Mouse (Mus musculus): ENCODE results near the gene Mmp11.

Gene Mmp11

DNA sequence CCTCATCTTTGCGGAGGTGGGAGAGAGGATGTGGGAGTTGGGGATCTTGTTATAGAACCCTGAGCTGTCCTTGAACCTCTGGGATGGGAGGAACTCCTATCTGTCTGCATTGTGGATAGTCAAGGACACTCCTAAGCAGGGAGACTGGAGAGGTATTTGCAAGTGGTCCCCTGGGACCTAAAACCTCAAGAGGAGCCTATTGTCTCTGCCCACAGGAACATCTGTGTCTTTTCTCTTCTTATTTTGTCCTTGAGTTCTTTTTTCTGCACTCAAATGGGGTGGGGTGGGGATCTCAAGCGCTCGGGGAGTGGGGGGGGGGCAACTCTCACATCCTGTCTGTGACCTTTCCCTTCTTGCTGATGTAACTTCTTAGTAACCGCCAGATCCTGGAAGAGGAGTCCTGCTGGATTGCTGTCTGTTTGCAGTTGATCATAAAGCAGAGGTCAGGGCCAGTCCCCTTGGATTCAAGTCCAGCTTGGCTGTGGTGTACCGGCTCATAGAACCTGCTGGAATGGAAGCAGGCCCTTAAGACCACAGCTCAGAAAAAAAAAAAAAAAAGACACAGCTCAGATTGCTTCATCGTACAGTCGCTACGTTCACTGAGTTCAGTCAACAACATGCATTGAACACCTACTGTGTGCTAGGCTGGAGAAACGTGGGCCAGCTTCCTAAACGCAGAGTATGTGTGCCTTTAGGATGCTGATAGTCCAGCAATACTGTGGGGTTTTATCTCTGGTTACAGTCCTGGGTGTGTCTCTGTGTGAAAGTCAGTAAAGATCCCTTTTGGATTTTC is 1.8 kb upstream of the Mmp11 start:
- no peak for DNase-seq

DNA sequence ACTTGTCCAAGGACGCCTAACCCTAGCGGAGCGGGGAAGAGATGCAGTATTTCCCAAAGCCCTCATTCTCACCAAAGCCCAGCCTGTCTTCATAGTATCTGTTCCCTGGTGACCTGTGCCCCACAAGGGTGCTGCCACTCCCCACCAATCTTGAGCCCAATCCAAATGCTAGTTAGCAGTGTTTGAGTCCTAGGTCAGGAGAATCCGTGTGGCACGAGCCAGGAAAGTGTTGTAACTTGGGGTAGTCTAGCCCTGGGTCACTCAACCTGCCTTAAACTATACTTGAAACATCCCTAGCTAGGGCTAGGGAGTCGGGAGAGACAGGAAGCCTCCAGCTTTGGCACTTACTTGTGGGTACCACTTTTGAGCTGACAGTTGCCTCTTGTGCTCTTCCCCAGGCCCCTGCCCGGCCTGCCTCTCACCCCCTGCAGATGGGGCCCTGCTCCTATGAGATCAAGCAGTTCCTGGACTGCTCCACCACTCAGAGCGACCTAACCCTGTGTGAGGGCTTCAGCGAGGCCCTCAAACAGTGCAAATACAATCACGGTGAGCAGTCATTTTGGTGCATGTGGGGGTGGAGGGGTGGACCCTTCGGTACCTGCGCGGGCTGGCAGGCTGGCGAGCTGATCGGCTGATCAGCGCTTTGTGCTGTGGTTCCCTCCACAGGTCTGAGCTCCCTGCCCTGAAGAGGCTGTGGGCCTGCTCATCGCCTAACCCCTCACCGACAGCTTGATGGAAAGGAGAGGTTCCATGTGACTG is 792 bp upstream of the Mmp11 start:
- DNase-seq = peak; percentile 53

DNA sequence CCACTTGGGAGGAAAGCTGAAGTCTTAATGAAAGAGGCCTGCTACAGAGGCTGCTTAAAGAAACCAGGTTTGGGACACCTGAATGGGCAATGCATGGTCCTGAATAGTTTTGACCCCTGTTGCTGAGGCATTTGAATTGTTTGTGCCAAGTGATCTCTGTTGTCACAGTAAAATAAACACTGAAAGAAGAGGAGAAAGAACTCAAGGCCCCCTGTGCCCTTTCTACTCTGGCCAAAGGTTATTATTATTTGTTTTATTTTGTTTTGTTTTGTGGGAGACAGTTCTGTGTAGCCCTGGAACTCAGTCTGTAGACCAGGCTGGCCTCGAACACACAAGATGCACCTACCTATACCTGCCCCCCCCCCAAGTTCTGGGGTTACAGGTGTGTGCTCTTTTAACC is 1.3 kb downstream of the Mmp11 start:
- DNase-seq = no peak

DNA sequence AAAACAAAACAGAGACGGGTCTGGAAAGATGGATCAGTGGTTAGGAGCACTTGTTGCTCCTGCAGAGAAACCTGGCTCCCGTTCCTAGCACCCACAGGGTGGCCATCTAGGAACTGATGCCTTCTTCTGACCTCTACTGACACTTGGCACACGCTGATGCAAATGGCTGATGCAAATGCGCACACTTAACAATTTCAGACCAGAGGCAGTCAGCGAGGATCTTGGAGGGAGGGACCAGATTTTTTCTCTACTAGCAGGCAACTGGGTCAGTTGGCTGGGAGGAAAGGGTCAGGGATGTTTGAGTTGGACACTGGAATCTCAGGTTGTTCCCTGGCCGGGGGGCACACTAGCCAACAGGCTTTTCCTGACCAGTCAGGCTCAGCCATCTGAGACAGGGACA is 3.4 kb downstream of the Mmp11 start, which contains the start of gene Chchd10:
Chchd10 (plus strand) TSS at position 240 of the 400 bp plus-strand sequence.
- DNase-seq = no peak

DNA sequence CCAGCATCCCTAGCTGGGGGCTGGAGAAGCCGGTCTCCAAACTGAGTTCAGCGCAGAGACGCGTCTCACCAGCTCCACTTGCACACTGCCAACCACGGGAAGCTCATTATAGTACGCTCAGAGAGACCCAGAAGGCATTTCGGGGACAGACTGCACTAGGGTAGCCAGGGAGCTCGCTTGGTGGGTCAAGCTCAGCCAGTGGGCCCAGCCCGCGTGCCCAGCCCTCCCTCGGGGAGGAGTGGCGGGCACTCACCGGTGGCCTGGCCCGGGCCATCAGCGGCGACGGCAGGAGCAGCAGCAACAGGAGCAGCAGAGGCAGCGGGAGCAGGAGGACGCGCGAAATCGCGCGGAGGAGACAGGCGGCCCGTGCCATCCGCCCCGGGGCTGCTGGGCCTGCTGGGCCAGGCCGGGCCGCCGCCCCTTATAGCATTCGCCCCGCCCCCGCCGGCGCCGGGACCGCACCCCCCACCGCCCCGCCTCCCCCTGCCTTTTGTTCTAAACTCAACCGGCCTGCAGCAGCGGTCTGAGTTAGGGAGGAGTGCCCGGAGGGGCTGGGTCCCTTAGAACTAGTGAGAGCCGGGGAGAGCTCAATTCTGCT is 4.1 kb downstream of the Mmp11 start:
- DNase-seq = no peak

DNA sequence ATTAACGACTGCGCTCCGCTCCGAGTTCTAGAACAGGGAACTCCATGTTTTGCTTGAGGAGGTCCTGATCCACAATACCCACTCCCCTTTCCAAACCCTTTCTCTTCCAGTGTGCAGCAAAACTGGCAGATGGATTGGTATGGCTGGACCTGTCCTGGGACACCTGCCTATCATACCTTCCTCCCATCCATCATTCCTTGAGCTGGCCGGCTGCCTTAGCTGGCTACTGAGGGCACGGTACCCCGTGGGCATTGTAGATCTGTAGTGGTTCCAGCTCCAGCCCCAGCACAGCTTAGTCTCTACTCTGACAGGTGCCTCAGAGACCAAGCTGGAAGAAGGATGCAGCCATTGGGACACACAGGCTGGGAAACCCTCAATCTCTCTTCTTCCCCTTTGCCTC is 5.0 kb downstream of the Mmp11 start:
- DNase-seq = no peak

DNA sequence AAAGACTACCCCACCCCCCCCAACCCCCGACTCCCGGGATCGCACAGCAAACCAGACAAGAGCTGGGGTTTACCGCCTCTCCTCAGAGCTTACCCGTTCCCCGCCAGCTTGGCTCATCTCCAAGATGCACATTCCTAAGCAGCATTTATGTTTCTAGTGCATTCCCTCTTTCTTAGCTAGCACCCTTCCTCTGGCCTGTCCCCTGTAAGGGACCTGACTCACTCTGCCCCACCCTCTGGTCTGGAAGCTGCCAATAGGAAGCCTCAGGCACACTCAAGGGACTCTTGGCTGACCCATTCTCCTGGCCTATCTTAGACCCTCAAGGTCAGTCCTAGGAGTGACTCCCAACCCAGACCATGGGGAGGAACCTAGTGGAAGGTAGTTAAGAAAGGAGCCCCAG is 6.0 kb downstream of the Mmp11 start:
- no peak for DNase-seq

DNA sequence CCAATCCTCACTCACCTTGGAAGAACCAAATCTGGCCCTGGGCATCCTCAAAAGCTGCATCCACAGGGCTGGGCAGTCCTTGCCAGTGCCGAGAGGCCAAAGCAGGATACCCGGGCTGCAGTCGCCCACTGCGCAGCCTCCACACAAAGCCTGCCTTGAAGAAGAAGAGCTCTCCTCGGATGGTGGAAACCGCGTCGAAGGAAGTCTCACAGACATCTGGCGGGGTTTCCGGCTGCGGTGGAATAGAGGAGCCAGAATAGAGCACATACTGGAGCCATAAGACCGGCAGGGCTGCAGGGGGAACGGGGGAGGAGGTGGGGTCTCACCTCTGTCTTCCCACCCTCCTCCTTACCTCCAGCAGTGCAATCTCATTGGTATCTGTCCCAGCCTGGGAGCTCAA is 9.9 kb downstream of the Mmp11 start:
- no peak for DNase-seq

DNA sequence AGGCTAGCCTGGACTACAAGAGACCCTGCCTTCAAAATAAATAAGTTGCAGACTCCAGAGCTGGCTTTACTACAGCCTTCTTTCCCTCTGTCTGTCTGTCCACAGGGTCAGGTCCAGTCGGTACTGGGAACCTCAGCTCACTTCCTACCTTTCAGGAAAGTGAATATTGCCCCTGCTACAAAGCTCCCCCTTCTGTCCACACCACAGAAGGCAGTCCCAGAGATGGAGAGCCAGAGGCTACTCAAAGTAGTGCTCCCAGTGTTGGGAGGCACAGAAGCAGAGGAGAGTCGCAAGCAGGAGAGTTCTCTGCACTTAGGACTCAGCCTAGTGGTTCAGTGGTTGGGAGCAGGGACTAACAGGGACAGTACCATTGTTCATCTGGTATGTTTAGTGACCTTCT is 12.0 kb downstream of the Mmp11 start:
- no peak for DNase-seq

DNA sequence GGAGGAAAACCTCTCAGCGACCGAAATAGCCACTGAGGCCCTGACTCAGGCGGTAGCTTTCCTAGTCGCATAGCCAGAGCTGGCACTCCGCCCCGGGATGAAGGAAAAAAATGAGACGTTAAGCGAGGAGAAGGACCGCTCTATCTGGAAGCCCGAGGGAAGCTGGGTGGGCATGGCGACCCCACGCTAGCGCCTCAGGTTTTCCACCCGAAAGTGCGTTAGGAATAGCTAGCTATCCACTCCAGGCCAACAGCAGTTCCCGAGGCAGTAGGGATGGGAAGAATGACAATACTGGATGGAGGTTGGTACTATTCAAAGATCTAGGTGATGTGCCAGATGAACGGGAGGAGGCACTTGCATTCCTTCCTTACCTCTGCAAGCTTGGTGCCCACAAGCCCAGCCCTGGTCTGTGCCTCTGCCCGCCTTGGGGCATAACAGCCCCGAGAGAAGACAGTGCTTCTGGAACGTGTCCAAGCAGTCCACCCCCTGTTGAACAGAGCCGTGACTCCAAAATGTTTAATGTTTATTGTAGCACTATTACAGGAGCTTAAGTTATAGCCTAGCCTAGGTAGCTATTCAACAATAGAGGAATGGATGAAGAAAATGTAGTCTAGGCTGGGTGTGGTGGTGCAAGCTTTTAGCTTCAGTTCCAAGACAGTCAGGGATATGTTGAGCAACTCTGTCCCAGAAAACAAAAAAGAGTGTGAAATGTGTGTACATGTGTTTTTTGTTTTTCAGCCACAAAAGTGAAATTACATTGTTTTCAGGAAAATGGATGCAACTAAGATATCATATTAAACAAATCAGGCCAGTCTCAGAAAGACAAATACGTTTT is 14.4 kb downstream of the Mmp11 start:
- no peak for DNase-seq

DNA sequence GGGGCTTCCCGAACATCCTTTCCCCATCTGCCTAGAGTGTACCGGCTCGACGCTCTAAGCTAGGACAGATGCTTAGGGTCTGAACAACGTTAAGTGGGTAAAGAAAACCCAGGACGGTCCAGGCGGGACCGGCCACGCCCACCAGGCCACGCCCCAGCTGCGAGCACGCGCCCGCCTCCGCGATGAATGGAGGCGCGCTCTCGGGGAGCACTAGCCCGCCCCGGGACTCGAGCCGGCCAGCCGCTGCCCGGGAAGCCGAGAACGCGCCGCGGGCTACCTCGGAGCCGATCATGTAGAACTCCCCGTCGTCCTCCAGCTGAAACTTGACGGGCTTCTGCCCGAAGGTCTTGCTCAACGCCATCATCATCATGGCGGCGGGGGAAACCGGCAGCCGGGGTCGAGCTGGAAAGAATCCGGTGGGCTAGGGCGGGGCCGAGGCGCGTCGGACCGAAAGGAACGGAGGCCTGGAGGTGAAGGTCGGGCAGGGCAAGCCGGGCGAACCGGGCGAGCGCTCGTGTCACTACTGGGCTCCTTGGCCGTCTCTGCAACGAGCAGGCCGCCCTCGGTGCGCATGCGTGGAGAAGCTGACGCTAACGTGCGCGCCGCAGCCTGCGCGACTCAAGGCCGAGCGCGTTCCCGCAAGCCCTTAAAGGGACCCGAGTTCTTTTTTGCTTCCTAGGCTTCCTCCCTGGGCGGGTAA is 15.1 kb downstream of the Mmp11 start, which contains the start of gene Smarcb1:
Smarcb1 (minus strand) TSS at position 592 of the 700 bp plus-strand sequence.
- peak; percentile 96 for DNase-seq

DNA sequence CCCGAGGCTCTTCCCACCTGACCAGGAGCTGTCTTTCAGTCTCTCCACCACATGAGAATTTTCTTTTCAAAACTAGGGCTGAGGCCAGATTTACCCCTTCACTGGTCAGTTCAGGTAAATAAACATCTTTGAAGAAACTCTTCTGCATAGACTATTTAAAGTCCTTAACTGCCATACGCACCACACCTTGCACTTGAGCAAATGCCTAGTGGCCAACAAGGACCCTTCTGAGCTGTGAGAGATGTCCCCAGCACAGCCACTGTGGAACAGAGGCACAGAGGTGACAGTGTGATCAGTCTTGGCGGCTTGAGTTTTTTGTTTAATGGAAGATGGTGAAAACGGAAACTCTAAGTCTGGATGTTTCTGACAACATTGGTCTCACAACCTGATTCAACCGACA is 17.3 kb downstream of the Mmp11 start:
- DNase-seq = no peak

DNA sequence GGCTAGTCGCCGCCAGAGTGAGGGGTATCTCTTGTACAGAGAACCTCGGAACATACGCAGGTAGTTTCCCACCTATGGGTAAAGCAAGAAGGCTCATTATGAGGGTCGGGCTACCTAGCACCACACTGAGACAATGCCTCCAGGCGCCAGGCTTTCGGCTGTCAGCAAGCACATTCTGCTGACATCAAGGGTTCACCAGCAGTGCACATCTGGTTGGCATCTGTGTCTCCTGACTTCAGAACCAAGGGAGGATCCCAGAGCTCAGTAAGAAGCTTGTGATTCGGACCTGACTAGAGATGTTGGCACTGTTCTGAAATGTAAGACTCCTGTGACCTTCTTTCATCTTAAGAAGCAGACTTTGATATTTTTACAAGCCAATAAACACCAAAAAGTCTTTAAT is 19.5 kb downstream of the Mmp11 start:
- DNase-seq = no peak

DNA sequence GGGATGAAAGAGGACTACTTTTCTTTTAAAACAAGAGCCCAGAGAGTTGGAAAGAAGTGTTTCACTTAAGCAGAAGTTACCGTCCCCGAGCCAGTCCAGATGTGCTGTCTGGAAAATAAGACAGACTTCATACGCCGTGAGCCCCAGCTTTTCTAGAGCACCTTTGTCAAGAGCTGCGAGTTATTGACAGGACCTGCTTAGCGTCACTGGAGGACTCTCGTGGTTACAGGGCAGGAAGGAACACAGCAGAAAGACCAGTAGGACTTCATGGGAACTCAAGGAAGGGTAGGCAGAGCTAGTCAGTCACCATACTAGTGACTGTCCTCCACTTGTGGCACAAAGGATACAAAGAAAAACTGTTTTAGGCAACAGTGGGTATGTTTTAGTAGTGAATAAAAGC is 20.7 kb downstream of the Mmp11 start:
- DNase-seq = no peak

DNA sequence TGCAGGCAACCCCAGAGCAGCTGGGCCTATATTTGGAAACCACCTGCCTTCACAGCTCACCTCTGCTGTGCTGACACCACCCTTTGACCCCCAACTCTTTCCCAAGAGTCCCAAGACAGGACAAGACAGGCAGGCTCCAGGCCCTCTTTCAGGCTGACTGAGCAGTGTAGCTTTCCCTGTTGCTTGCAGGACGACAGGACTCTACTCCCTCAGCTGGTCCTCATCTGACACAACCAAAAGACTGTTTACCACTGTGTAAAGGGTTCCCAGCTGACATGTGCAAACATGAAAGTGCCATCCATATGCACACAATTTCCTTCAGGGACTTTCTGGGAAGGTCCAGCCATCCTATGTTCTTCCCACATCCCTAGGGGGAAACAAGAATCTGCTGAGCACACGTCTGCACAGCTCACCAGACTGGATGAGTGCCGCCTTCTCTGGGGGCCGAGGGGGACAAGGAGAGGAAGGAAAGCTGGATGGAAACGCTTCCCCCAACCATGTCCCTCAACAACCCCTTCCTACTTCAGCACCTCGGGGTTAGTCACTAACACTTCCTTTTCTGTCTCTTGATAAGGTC is 23.2 kb downstream of the Mmp11 start:
- DNase-seq = no peak

DNA sequence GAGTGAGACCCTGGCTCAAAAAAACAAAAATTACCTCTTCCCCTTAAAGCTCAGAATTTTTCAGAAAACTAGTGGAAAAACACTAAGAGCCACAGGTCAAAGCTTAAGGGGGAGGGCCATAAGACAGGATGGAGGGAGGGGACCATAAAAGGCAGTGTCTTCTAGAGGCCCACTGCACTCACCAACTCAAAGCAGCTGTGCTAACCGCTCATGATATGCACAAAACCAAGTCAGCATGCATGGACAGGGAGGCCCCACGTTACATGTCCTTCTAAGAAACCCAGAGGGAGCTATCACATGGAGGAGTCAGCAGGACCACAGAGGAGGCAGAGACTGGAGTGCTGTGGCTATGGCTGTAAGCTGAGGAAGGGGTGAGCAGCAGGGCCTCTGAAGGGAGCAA is 25.6 kb downstream of the Mmp11 start:
- DNase-seq = no peak

DNA sequence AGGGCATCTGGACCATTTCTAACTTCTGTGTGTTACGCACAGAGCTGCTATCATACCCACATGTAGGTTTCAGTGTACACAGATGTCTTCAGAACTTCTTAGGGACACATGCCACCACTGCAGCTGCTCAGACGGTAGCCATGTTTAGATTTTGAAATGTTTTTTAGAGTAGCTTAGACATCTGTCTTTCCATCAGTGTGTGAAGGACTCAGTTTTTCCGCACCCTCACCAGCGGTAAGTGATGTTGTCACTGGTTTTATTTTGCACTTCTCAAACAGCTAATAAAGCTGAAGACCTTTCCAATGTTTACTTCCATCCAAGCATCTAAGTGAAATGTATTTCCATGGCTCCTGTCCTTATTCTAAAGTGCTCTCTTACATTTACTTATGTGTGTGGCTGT is 29.4 kb downstream of the Mmp11 start:
- DNase-seq = no peak

DNA sequence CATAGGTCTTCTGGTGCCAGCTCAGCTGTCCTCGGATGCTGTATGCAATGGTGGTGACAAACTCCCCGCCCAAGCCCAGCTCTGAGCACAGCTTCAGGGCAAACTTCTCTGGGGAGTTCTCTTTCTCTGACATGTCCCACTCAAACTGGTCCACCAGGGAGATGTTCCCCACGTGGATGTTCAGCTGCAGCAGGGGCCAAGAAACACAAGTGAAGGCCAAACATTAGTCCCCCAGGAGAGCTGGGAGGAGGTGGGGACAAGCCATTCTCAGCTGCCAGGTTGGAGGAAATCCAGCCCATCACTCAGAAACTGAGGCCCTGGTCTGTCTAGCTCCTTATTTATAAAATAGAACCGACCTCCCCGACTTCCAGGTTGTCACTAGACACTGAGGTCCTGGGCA is 31.9 kb downstream of the Mmp11 start:
- DNase-seq = no peak

DNA sequence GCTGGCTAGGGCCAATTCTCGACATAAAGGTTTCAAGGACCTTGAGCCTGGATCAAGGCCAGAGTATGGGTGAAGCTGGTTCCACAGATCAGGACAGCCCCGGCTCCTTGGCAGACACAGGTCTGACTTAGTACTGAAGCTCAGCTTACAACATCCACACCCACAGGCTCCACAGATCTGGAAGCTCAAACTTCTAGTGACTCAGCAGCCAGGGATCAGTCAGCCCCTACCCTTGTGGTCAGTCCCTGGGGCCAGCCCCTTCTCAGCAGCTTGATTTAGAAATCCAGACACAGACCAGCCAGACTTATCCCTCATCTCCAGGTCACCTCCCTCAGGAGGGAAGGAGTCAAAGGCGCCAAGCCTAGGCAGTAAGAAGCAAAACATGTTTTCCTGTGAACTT is 37.5 kb downstream of the Mmp11 start:
- no peak for DNase-seq

DNA sequence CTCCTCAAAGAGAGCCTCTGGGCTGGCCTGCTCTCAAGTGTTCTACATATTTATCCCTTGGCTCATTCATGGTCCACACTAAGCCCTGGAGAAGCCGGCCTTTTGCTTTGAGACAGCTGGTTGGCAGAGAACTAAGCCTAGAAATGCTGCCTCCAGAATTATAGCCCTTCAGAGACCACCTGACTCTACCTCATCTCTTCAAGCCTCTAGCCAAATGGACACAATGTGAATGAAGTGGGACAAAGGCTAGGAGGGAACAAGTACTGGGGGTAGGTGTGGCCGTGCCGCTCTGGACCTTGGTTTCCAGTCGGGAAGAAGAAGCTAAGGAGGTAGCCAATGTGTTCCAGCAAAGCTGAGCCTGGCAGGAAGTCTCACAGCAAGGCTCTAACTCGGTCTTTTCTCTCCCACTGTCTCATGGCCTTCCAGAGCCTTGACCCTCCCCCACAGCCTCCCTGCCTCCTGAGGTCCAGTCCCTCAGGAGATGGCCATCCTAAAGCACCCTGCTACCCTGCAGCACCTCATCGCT is 38.2 kb downstream of the Mmp11 start:
- DNase-seq = no peak

DNA sequence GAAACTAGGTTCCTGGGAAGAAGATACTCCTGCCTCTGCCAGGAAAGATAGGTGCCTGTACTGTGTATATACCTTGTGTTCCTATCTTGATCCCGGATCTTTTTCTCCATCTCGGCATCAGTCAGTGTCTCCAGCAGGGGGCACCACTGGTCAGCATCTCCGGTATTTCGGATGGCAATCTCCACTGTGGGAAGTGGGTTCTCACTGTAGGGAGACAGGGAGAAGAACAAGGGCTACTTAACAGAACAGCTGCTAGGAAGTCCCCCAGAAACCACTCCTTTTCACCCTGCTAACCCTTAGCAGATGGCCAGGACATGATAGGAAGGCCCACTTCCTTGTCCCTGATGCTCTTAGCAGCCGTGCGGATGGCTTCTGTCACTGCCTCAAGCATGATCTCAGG is 38.9 kb downstream of the Mmp11 start:
- peak; percentile 71 for DNase-seq

DNA sequence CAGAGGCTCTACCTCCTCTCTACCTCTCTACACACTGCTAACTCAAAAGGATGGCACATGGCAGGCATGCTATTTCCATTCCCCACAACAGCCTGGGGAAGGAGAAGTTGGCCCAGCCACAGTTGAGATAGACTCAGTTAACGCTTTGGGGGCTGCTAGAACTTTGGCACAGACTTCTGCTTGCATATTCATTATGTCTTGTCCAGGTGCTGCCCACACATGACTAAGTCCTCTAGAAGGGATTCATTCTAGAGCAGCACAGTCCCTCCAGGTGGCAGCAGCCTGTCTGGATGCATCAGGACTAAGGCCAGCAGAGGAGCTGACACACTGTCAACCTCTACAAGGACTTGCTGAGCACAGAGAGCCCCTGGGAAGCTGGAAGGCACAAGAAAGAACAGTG is 40.1 kb downstream of the Mmp11 start:
- DNase-seq = no peak

All from cerebellum, adult 9-11 months (tissue).